Mouse (Mus musculus) liver, adult 2 months (tissue): Measurements from ENCODE around the gene Armh4.

Experiments
- CTCF ChIP-seq: fragments of 200-500 bp; IDR thresholded peaks from 2 replicates; pipeline ENCODE4 v1.5.1; 2011; ENCODE audit warnings: low read depth, low read length, control low read depth
- POLR2A ChIP-seq: fragments of 200-500 bp; IDR thresholded peaks from 2 replicates; pipeline ENCODE4 v1.6.1; 2011; ENCODE audit warnings: low read length, control low read depth; ENCODE audit not compliant: insufficient read depth; ENCODE audit errors: extremely low read depth

DNA sequence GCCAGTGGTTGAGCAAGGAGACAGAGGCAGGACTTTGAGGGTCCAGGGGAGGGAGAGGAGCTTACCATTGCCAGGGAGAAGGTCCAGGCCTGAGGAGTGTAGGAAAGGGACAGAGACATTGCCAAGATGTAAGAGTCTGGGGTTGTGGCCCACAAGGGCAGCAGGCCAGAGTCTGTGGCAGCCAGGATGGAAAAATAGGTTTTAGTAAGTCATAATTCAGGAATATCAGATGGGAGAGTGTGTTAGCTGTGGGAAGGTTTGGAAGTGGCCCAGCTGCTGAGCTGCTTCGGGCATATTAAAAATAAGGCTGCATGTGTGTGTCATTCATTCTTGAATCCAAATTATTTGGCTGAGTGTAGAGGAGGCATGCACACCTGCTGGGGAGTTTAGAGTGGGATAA lies 11.4 kb downstream of the Armh4 start:
- TF ChIP-seq POLR2A (no peak), CTCF (no peak)
